Mouse (Mus musculus) heart, adult 2 months (tissue): ENCODE measurements around the gene Sc5d. TPM values are rescaled to one million over a fixed set of nuclear protein-coding genes. Genes with fewer than 3 reads are reported as not detected.

Experiments
- DNase-seq, 2 experiments: peaks; one replicate each; pipeline ENCODE4 v3.0.0; 2021
- H3K27ac ChIP-seq: fragments of 200-600 bp; 2 replicates; pipeline ENCODE4 v1.8.1; 2022
- H3K27me3 ChIP-seq: fragments of 200-500 bp; 2 replicates; pipeline ENCODE4 v1.6.1; 2012; ENCODE audit warnings: mild to moderate bottlenecking, low read length, inconsistent platforms, mixed read lengths; ENCODE audit not compliant: control insufficient read depth, insufficient read depth
- H3K36me3 ChIP-seq: fragments of 200-500 bp; 2 replicates; pipeline ENCODE4 v1.6.1; 2012; ENCODE audit warnings: low read length, inconsistent platforms; ENCODE audit not compliant: control insufficient read depth, insufficient read depth
- H3K4me1 ChIP-seq: fragments of 200-500 bp; 2 replicates; pipeline ENCODE4 v1.6.1; 2011; ENCODE audit warnings: low read length; ENCODE audit not compliant: control insufficient read depth, insufficient read depth
- H3K4me3 ChIP-seq: fragments of 200-600 bp; 2 replicates; pipeline ENCODE4 v1.8.1; 2022
- H3K79me2 ChIP-seq: fragments of 200-500 bp; replicated peaks from 2 replicates; pipeline ENCODE4 v1.6.1; 2012; ENCODE audit warnings: mild to moderate bottlenecking, inconsistent platforms, low read length, moderate library complexity, mixed read lengths; ENCODE audit not compliant: control insufficient read depth, insufficient read depth
- H3K9ac ChIP-seq: fragments of 200-500 bp; 2 replicates; pipeline ENCODE4 v1.6.1; 2012; ENCODE audit warnings: low read depth, mild to moderate bottlenecking, control low read depth, inconsistent platforms, low read length, mixed read lengths
- CTCF ChIP-seq: fragments of 200-600 bp; IDR thresholded peaks from 2 replicates; pipeline ENCODE4 v1.8.1; 2022; ENCODE audit warnings: antibody characterized with exemption, mild to moderate bottlenecking, moderate library complexity
- EP300 ChIP-seq: fragments of 200-500 bp; IDR thresholded peaks from 2 replicates; pipeline ENCODE4 v1.6.1; 2011; ENCODE audit warnings: low read depth, low read length, control low read depth; ENCODE audit not compliant: insufficient read depth
- POLR2A ChIP-seq: fragments of 200-500 bp; IDR thresholded peaks from 2 replicates; pipeline ENCODE4 v1.6.1; 2011; ENCODE audit warnings: mild to moderate bottlenecking, low read depth, low read length, control low read depth; ENCODE audit not compliant: insufficient read depth
- WGBS: fragments of 180-500 bp; shearing (Covaris S2); methylation state at CpG from one replicate; pipeline ENCODE4 v1.1.7; 2018; 5-methylcytosine and 5-hydroxymethylcytosine counted together
- intact Hi-C: fragments of 180-260 bp; cut with DNase I; formaldehyde crosslinking; loops from one replicate; pipeline ENCODE4 v1.15.1; 2025
- polyA plus RNA-seq: library from polyadenylated mRNA; depleted of rRNA; stranded (reverse); fragments of >200 nt; gene quantifications from 2 replicates; pipeline ENCODE4 v1.2.3, GENCODE M21; 2012
- total RNA-seq, 2 experiments: library from RNA; stranded (reverse); gene quantifications; 2 replicates each; pipeline ENCODE4 v1.2.3; 2021

Gene Sc5d
- total and polyA plus RNA-seq, 3 experiments, result 15.8 to 24.3 (median 19.1) TPM

DNA sequence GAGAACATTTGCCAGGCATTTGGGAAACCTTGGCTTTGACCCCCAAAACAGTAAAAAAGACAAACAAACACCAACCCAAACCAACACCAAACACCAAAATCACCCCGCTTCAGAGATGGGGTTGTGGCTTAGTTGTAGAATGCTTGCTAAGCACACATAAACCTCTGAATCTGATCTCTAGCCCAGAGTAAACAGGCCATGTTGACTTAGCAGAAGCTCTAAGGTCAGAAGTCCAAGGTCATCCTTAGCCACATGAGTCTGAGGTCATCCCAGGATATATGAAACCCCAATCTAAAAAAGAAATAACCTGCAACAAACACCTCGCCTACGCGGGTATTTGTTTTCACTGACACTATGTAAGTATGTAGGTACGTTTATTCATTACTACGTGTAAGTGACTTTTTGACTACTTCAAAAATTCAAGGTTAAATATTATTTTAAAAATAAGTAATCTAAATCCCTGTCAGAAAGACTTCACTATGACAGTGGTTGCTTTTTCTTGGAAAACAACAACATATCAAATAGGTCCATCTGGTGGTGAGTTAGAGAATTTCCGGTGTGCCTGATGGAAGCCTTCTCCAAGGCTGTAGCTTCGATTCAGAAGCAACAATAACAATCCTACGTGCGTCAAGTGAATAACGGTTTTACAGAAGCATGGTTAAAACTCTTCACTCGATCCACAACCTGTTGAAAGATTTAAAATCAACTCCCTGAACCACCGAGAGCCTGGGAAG lies 11.1 kb upstream of the Sc5d start:
- H3K4me3 ChIP-seq, result no peak overlapping the region
- no peak overlapping the region for H3K9ac ChIP-seq
- no peak for DNase-seq
- H3K79me2 ChIP-seq, result no peaks in the 10 kb centered on the region
- no peak overlapping the region for H3K27ac ChIP-seq
- TF ChIP-seq CTCF, result peak; percentile 68
- TF ChIP-seq EP300, result no peak
- TF ChIP-seq POLR2A, result no peak
- 57% methylated on average over 13 of the region's 13 CpGs for WGBS
- no peaks in the 10 kb centered on the region for H3K36me3 ChIP-seq
- H3K4me1 ChIP-seq, result no peaks in the 10 kb centered on the region
- intact Hi-C loops, result loop anchor here (1.0 kb wide), 1 partner anchor 276 kb away; no protein-coding TSS in a partner anchor
- no peaks in the 10 kb centered on the region for H3K27me3 ChIP-seq

DNA sequence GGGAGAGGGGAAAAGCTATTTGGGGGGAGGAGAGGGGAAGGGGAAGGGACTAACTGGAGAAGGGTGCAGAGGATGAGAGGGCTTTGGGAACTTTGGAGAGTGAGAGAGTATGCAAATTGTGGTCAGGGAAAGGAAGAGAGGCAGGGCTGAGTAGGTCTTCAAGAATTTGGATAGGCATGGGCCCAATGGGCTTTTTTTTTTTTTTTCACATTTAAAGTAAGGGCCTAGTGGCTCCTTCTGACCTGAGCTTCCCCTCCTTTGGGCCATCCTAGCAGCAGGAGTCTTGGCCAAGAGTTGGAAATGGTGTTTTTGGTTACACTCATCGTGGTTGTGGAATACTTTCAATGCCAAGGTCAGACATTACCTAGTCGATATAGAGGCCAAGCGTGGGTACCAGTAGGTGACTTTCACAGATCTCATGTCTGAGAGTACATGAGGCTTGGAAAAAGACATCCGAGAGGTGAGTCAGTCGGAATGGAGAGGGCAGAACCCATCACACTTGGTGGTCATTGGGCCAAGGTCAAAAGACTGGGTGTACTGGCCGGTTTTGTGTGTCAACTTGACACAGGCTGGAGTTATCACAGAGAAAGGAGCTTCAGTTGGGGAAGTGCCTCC lies 9.7 kb upstream of the Sc5d start:
- Histone ChIP-seq H3K4me1 (no peaks in the 10 kb centered on the region), H3K9ac (no peak overlapping the region), H3K27me3 (no peaks in the 10 kb centered on the region), H3K4me3 (no peak overlapping the region), H3K36me3 (no peaks in the 10 kb centered on the region), H3K27ac (no peak overlapping the region), H3K79me2 (no peaks in the 10 kb centered on the region)
- intact Hi-C loops, result no loop called here
- no peak for DNase-seq
- TF ChIP-seq CTCF (no peak), EP300 (no peak), POLR2A (no peak)
- 93% methylated on average over 6 of the region's 6 CpGs for WGBS

DNA sequence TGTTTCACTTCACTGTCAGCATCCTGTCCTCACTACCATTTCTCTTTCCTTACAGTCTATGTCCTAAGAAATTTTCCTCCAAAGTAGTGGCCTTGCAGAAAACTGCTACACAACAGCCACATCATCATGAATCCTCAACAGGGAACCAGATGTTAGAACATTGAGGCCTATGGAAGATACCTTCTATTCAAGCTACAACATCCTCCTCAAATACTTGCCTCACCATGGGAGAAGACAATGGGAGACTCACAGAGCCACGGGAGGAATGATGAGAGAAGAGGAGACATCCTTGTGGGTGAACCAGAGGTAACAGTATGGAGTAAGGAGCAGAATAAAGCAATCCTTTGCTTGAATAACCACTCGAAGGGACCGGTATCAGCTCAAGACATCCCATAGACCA lies 9.1 kb upstream of the Sc5d start:
- H3K27ac ChIP-seq, result no peak overlapping the region
- intact Hi-C loops, result no loop called here

DNA sequence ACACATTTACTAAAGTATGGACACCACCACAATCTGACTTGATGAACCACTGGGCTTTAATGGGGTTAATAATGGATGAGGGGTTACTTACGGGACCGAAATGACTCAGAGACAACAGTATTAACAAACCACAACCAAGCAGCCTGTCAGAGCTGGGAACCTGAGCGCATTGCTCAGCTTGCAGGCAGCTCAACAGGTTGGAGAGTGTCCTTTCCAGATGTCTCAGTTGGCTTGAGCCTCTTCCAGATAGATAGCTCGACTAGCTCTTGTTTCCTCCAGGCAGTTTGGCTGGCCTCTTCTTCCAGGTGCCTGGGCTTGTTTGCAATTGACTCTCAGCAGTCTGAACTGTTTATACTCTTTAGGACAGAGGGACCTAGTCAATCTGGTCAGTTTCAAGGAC lies 8.6 kb upstream of the Sc5d start:
- intact Hi-C loops, result no loop called here
- Histone ChIP-seq H3K27me3 (no peaks in the 10 kb centered on the region), H3K36me3 (no peaks in the 10 kb centered on the region), H3K79me2 (no peaks in the 10 kb centered on the region), H3K27ac (no peak overlapping the region), H3K4me1 (no peaks in the 10 kb centered on the region), H3K9ac (no peak overlapping the region), H3K4me3 (no peak overlapping the region)
- TF ChIP-seq CTCF (no peak), EP300 (no peak)
- no peak for DNase-seq
- 49% methylated on average over 4 of the region's 4 CpGs for WGBS

More for the DNA sequence above, 9.1 kb upstream of the Sc5d start:
- no peaks in the 10 kb centered on the region for H3K36me3 ChIP-seq
- no peaks in the 10 kb centered on the region for H3K79me2 ChIP-seq
- H3K27me3 ChIP-seq, result no peaks in the 10 kb centered on the region
- WGBS, result 74% methylated on average over 3 of the region's 3 CpGs
- H3K9ac ChIP-seq, result no peak overlapping the region
- no peak overlapping the region for H3K4me3 ChIP-seq
- H3K4me1 ChIP-seq, result no peaks in the 10 kb centered on the region
- no peak for DNase-seq
- TF ChIP-seq POLR2A (no peak), EP300 (no peak), CTCF (no peak)

DNA sequence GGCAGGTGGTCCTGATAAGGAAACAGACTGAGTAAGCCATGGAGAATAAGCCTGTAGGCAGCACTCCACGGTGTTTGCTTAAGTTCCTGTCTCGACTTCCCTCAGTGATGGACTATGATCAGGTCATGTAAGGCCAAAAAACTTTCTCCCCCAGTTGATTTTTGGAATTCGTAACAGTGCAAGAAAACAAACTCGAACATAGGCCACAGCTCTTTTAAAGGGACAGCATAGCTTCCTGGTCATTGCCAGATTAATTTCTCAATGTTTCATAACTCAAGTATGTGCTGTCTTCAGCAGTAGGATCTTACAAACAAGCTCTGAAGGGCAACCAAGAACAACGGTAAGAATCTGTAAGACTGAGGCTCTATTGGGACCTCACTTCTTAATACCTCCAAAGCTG lies 7.4 kb upstream of the Sc5d start:
- Histone ChIP-seq H3K27ac (no peak overlapping the region), H3K4me3 (no peak overlapping the region), H3K9ac (no peak overlapping the region), H3K79me2 (no peaks in the 10 kb centered on the region), H3K36me3 (no peaks in the 10 kb centered on the region), H3K27me3 (no peaks in the 10 kb centered on the region), H3K4me1 (no peaks in the 10 kb centered on the region)
- DNase-seq, result no peak
- intact Hi-C loops, result no loop called here
- TF ChIP-seq POLR2A, result no peak
- TF ChIP-seq EP300, result no peak
- TF ChIP-seq CTCF, result no peak
- WGBS, result 63% methylated on average over 5 of the region's 5 CpGs

DNA sequence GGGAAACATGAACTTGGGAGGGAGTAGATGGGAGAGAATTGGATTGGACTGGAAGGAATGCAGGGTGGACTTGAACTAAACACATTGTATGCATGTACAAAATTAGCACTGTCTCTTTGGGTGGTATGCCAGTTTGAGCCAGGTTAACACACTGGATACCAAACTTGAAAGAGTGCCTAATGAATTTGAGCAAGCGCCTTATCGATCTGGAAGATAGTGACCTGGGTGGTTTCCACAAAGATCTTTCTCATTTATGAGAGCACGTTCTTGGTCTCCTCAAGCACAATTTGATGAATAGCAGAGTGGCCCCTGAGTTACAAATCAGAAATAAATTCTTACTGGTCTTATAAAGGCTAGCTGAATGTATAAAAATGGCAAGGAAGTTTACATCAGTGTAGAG lies 6.6 kb upstream of the Sc5d start:
- no peak for DNase-seq
- H3K4me1 ChIP-seq, result no peaks in the 10 kb centered on the region
- intact Hi-C loops, result no loop called here
- H3K27ac ChIP-seq, result no peak overlapping the region
- H3K79me2 ChIP-seq, result no peaks in the 10 kb centered on the region
- H3K4me3 ChIP-seq, result no peak overlapping the region
- no peak for TF ChIP-seq EP300
- no peak overlapping the region for H3K9ac ChIP-seq
- no peaks in the 10 kb centered on the region for H3K36me3 ChIP-seq
- WGBS, result 87% methylated on average over 3 of the region's 3 CpGs
- no peaks in the 10 kb centered on the region for H3K27me3 ChIP-seq
